23 mouse cellular contexts compared by ENCODE assay signal in genomic region chr9:77777622-77778021, GRCm38 (mm10).
"Had no signal": no experiment of that assay in that cellular context is flagged by ENCODE, and none has a peak within 500 bp of the region (broad histone marks: within the 10 kb centered on the region; RNA-seq: fewer than 3 reads in every experiment).

No protein-coding gene starts in this region.

- H3K4me3 ChIP-seq: layer of hippocampus, adult 2 months; left cerebral cortex, adult 2 months; limb, embryonic 12.5 days; limb, embryonic 15.5 days; liver, embryonic 13.5 days; midbrain, embryonic 12.5 days; myocyte; neural tube, embryonic 13.5 days; stomach, embryonic 15.5 days had no signal

- H3K9ac ChIP-seq: limb, embryonic 12.5 days; limb, embryonic 15.5 days; liver, embryonic 13.5 days; midbrain, embryonic 12.5 days; neural tube, embryonic 13.5 days; stomach, embryonic 15.5 days had no signal

- H3K27me3 ChIP-seq: limb, embryonic 12.5 days; limb, embryonic 15.5 days; liver, embryonic 13.5 days; midbrain, embryonic 12.5 days; neural tube, embryonic 13.5 days; stomach, embryonic 15.5 days had no signal

- H3K4me2 ChIP-seq: limb, embryonic 12.5 days; limb, embryonic 15.5 days; liver, embryonic 13.5 days; midbrain, embryonic 12.5 days; neural tube, embryonic 13.5 days; stomach, embryonic 15.5 days had no signal

- DNase-seq: kidney, adult 2 months; layer of hippocampus, postnatal 36 days; left cerebral cortex, postnatal 4 days; liver, embryonic 13.5 days; lung, adult 2 months; lung, postnatal 14 days; lung, postnatal 4 days; right cerebral cortex, adult 18-20 months; right cerebral cortex, postnatal 14 days; right cerebral cortex, postnatal 4 days; spleen, adult 18-20 months; thymus, adult 18-20 months; thymus, postnatal 36 days had no signal

- H3K4me1 ChIP-seq: limb, embryonic 12.5 days; limb, embryonic 15.5 days; stomach, embryonic 15.5 days had no signal

- H3K9me3 ChIP-seq: limb, embryonic 12.5 days; limb, embryonic 15.5 days; liver, embryonic 13.5 days; midbrain, embryonic 12.5 days; neural tube, embryonic 13.5 days; stomach, embryonic 15.5 days had no signal

- ATAC-seq: midbrain, embryonic 16.5 days had no signal

- H3K27ac ChIP-seq: kidney, postnatal 0 days; layer of hippocampus, adult 2 months; left cerebral cortex, adult 2 months; limb, embryonic 12.5 days; limb, embryonic 15.5 days; liver, embryonic 13.5 days; midbrain, embryonic 12.5 days; neural tube, embryonic 13.5 days; stomach, embryonic 15.5 days had no signal
